Comparison of ENCODE assay signal across 10 mouse cellular contexts in the genomic region with DNA sequence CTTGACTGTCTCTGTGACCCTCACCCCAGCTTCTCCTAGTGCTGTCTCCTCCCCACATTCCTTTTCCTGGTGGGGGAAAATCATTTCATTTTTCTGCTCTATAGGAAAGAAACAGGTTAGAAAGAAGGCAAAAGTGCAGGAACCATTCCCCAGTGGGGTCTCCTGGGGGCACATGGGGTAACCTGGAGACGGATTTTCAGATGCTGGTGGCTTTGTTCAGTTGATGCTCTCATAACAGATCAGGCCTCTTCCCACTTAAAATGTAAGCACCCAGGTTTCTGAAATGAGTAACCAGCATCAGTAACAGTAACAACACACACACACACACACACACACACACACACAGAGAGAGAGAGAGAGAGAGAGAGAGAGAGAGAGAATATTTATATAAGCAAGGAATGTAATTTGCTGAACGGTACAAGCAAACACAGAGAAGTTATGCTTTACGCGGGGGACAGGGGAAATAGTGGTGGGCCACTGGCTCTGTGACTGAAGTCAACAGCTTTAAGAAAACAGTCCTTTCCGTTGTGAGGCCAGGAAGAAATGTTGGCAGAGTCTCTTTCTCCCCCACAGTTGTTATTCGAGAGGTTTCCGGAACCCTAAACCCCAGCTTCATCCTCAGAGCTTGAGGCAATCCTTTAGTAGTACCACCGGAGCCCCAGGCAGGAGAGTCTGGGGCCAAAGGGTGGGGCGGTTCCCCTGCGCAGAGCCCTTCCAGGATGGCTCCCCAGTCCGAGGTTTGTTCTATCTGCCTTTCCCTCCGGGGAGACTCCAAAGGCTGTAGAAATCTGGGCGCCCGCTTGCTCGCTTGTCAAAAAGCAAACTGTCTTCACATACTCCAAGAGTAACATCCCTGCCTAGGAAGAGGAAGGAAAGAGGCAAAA. TPM values are rescaled to one million over a fixed set of nuclear protein-coding genes. Genes with fewer than 3 reads are reported as not detected.
DNase-seq lines count a peak whose midpoint lies in the region; ATAC-seq and TF ChIP-seq lines count a peak whose summit lies in the region.
"Had no signal": no experiment of that assay in that cellular context is flagged by ENCODE, and none has a peak within 500 bp of the region (broad histone marks: within the 10 kb centered on the region; RNA-seq: fewer than 3 reads in every experiment).

No protein-coding gene starts in this region.

- H3K27me3 ChIP-seq in hindbrain, embryonic 12.5 days = peaks cover 96% of the 10 kb centered on the region
- H3K27me3 ChIP-seq in midbrain, embryonic 13.5 days = peaks cover 93% of the 10 kb centered on the region

- peaks cover 39% of the 10 kb centered on the region for H3K4me1 ChIP-seq in hindbrain, embryonic 12.5 days
- peaks cover 59% of the 10 kb centered on the region for H3K4me1 ChIP-seq in midbrain, embryonic 13.5 days (replicated peaks)

- intact Hi-C loops in gastrocnemius, adult 2 months (cut with DNase I) = no loop called here
- intact Hi-C loops in gastrocnemius, postnatal 36 days (cut with DNase I) = no loop called here

- H3K27ac ChIP-seq in gastrocnemius, adult 2 months = no peak overlapping the region
- H3K27ac ChIP-seq in hindbrain, embryonic 12.5 days = peak overlapping the region; percentile 86
- peak overlapping the region; percentile 96 for H3K27ac ChIP-seq in midbrain, embryonic 13.5 days

- no peak for ATAC-seq in hindbrain, embryonic 12.5 days (ENCODE audit: low FRiP score)
- ATAC-seq in midbrain, embryonic 13.5 days = no peak

- no peak for TF ChIP-seq CTCF in gastrocnemius, adult 2 months (IDR thresholded peaks at IDR 0.05)

- H3K4me3 ChIP-seq in gastrocnemius, adult 2 months = peak overlapping the region; percentile 65
- H3K4me3 ChIP-seq in hindbrain, embryonic 12.5 days = peak overlapping the region; percentile 34
- H3K4me3 ChIP-seq in midbrain, embryonic 13.5 days (replicated peaks) = peak overlapping the region; percentile 63

- no peak for DNase-seq in gastrocnemius, adult 2 months
- DNase-seq in gastrocnemius, postnatal 36 days = no peak
- DNase-seq in ZHBTc4 (ENCODE audit: low read depth, low spot score) = peak; percentile 36
- no peak for DNase-seq in adipocyte (ENCODE audit: low spot score)
- no peak for DNase-seq in gastrocnemius, postnatal 4 days (ENCODE audit: low spot score in 2 of 2)
- no peak for DNase-seq in cerebellum, postnatal 4 days (ENCODE audit: low spot score in 2 of 2)
- DNase-seq: heart, postnatal 14 days had no signal

- H3K9ac ChIP-seq in hindbrain, embryonic 12.5 days = peak overlapping the region; percentile 56
- H3K9ac ChIP-seq in midbrain, embryonic 13.5 days (replicated peaks) = peak overlapping the region; percentile 72

- H3K4me2 ChIP-seq in hindbrain, embryonic 12.5 days (replicated peaks) = peak overlapping the region; percentile 56
- peak overlapping the region; percentile 68 for H3K4me2 ChIP-seq in midbrain, embryonic 13.5 days (replicated peaks)

- H3K9me3 ChIP-seq in hindbrain, embryonic 12.5 days (replicated peaks) = no peaks in the 10 kb centered on the region
- no peaks in the 10 kb centered on the region for H3K9me3 ChIP-seq in midbrain, embryonic 13.5 days
- H3K9me3 ChIP-seq: megakaryocyte, embryonic 14.5 days had no signal

- 1% methylated on average over 15 of the region's 15 CpGs for WGBS in hindbrain, embryonic 12.5 days
- WGBS in midbrain, embryonic 13.5 days = 3% methylated on average over 15 of the region's 15 CpGs

- no peaks in the 10 kb centered on the region for H3K36me3 ChIP-seq in hindbrain, embryonic 12.5 days
- H3K36me3 ChIP-seq in midbrain, embryonic 13.5 days = no peaks in the 10 kb centered on the region

RNA-seq across cellular contexts. Expression of gene Lhx2, which starts 8.0 kb away (rescaled TPM):
- under 1 TPM; 0.13 to 0.22 TPM for total RNA-seq in gastrocnemius, adult 2 months (2021)
- not detected for total RNA-seq in gastrocnemius, postnatal 36 days (2021)
- 31.0 and 31.2 TPM in 2 replicates for polyA plus RNA-seq in hindbrain, embryonic 12.5 days (2016; fragmentation: Nextera tagmentation; extraction: Ambion mirVana)
- polyA plus RNA-seq in midbrain, embryonic 13.5 days (2015; fragmentation: Nextera tagmentation; extraction: Ambion mirVana) = 89.3 and 97.3 TPM in 2 replicates
- under 1 TPM; 0.78 TPM for total RNA-seq in gastrocnemius, postnatal 4 days (2021)

RNA-seq across cellular contexts. Expression of gene Dennd1a, which starts 59.9 kb away (rescaled TPM):
- 10 to 100 TPM; 28.4 to 28.5 TPM for total RNA-seq in gastrocnemius, adult 2 months (2021)
- 10 to 100 TPM; 24.9 to 28.2 TPM for total RNA-seq in gastrocnemius, postnatal 36 days (2021)
- 16.4 and 17.9 TPM in 2 replicates for polyA plus RNA-seq in hindbrain, embryonic 12.5 days (2016; fragmentation: Nextera tagmentation; extraction: Ambion mirVana)
- polyA plus RNA-seq in midbrain, embryonic 13.5 days (2015; fragmentation: Nextera tagmentation; extraction: Ambion mirVana) = 18.2 and 19.5 TPM in 2 replicates
- 10 to 100 TPM; 33.7 to 35.3 TPM for total RNA-seq in gastrocnemius, postnatal 4 days (2021)
